Mouse (Mus musculus) heart, embryonic 16.5 days (tissue): ENCODE measurements around the gene Dpyd. TPM values are rescaled to one million over a fixed set of nuclear protein-coding genes. Genes with fewer than 3 reads are reported as not detected.

Experiments
- ATAC-seq: fragments of 200-750 bp; cut with Nextera tagmentation; replicated peaks from 2 replicates; pipeline ENCODE4 v1.8.0; 2017; ENCODE audit warnings: moderate number of reproducible peaks; ENCODE audit not compliant: insufficient read depth, low FRiP score; ENCODE audit errors: extremely low read depth
- H3K27ac ChIP-seq: fragments of 300-500 bp; sonication (generic); 2 replicates; pipeline ENCODE4 v1.5.1; 2014; ENCODE audit warnings: mild to moderate bottlenecking, low read length, control low read depth, moderate library complexity
- H3K27me3 ChIP-seq: fragments of 300-500 bp; sonication (generic); 2 replicates; pipeline ENCODE4 v1.6.1; 2014; ENCODE audit warnings: low read length, mixed read lengths; ENCODE audit not compliant: control insufficient read depth, insufficient read depth
- H3K36me3 ChIP-seq: fragments of 300-500 bp; sonication (generic); 2 replicates; pipeline ENCODE4 v1.6.1; 2014; ENCODE audit not compliant: control insufficient read depth, insufficient read depth
- H3K4me1 ChIP-seq: fragments of 300-500 bp; sonication (generic); 2 replicates; pipeline ENCODE4 v1.6.1; 2014; ENCODE audit warnings: low read length, mixed read lengths; ENCODE audit not compliant: control insufficient read depth, insufficient read depth
- H3K4me2 ChIP-seq: fragments of 300-500 bp; sonication (generic); 2 replicates; pipeline ENCODE4 v1.6.1; 2014; ENCODE audit warnings: low read depth, mild to moderate bottlenecking, control low read depth, low read length
- H3K4me3 ChIP-seq: fragments of 300-500 bp; sonication (generic); 2 replicates; pipeline ENCODE4 v1.5.1; 2014; ENCODE audit warnings: mild to moderate bottlenecking, control low read depth, low read length
- H3K9ac ChIP-seq: fragments of 300-500 bp; sonication (generic); 2 replicates; pipeline ENCODE4 v1.6.1; 2014; ENCODE audit warnings: low read length, control low read depth
- H3K9me3 ChIP-seq: fragments of 300-500 bp; sonication (generic); replicated peaks from 2 replicates; pipeline ENCODE4 v1.6.1; 2016; ENCODE audit warnings: low read length; ENCODE audit not compliant: control insufficient read depth
- WGBS: fragments of 180-500 bp; shearing (Covaris S2); extraction: QIAGEN DNeasy Blood & Tissue Kit; methylation state at CpG from one replicate; pipeline ENCODE4 v1.1.7; 2014; 5-methylcytosine and 5-hydroxymethylcytosine counted together
- polyA plus RNA-seq: library from polyadenylated mRNA; unstranded; fragments of >200 nt; fragmentation: Nextera tagmentation; extraction: Ambion mirVana; gene quantifications from 2 replicates; pipeline ENCODE4 v1.2.1, GENCODE M21; 2015

The Dpyd gene
- polyA plus RNA-seq, 1 experiment from 2014 or later: 3.7 TPM

DNA sequence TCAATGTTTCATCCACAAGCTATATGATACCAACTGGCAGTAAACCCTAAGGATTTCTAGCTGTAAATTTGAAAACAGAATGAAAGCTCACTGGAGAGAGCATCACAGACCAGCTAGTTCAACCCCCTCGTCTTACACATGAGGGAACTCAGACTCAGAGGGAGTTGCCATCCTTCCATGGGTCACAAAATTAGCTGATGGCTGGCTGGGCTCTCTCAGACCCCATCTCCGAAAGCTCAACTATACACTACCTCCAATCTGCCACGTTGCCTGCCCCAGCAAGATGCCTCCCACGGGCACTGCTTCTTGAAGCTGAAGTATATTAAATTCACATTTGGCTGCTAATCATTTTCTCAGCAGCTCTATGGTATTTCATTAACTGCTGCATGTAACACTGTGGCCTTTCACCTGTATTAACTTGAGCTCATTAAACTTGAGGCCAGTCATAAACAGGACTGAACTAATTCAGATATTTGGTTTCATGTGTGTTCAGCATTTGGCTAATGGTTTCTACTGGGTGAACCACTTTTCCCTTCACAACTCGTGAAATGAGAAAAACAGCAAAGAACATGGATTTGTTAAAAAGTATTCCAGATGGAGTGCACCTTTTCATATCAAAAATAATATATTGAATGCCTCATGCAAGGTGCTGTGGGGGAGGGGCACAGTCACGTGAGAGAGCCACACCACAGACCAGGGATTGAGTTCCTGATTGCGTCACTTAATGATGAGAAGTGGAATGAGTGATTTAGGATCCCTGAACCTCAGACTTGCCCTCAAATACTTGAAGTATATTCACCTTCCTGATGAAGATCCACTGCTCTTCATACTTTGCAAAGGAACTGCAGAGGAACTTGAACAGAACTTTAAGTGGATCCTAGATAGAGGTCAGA, 841.2 kb downstream of the Dpyd start:
- Histone ChIP-seq H3K4me3 (no peak overlapping the region), H3K9me3 (no peaks in the 10 kb centered on the region), H3K27me3 (no peaks in the 10 kb centered on the region), H3K27ac (no peak overlapping the region), H3K4me2 (no peak overlapping the region), H3K9ac (no peak overlapping the region), H3K4me1 (no peaks in the 10 kb centered on the region), H3K36me3 (no peaks in the 10 kb centered on the region)
- WGBS: 69% methylated on average over 7 of the region's 7 CpGs
- no peak for ATAC-seq

DNA sequence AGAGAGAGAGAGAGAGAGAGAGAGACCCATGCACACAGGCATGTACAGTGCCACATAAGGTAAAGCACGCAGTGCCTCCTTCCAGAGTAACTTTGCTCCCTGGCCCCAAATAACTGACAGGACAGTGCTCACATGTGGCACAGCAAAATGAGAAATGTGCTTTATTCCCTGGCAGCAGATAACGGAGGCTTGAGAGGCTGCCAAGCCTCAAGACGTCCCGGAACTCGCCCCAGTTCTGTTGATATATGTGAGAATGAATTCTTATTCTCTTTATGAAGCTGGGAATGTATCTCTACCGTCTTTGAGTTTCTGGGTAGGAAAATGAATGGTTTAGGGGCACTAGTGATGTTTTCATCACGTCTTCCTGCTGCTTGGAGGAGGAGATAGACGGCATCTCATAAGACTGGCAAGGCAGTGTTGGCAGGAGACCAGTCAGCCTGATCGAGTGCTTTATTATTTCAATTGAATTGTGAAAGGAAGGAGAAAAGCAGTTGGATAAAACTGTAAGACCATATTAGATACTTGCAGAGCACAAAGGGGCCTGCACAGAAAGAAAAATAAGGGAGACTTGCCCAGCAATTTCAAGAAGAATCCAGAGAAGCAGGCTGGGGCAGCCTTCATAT, 857.3 kb downstream of the Dpyd start:
- Histone ChIP-seq H3K27ac (no peak overlapping the region), H3K4me1 (no peaks in the 10 kb centered on the region), H3K4me3 (no peak overlapping the region), H3K4me2 (no peak overlapping the region), H3K9ac (no peak overlapping the region), H3K9me3 (0 out of 2 replicates have a peak, but pooled peaks cover 3% of the 10 kb centered on the region), H3K36me3 (no peaks in the 10 kb centered on the region), H3K27me3 (no peaks in the 10 kb centered on the region)
- 65% methylated on average over 9 of the region's 9 CpGs for WGBS
- no peak for ATAC-seq

DNA sequence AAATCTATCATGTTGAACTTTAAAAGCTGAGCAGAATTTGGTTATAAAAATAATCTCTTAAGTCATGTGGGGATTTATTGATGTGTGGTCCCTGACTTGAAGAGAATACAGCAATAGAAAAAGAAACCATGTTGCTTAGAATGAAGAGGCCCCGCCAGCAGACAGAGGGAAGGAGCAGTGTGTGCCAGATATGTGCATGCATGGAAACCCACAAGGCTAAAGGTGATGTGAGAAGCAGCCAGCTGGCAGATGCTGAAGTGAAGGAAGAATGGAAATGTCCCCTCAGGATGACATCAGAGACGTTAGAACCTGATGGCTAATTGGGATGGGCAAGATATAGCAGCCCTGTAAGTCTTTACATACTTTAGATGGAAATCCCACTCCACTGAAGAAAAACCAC, 857.8 kb downstream of the Dpyd start:
- Histone ChIP-seq H3K27ac (no peak overlapping the region), H3K9me3 (0 out of 2 replicates have a peak, but pooled peaks cover 3% of the 10 kb centered on the region), H3K4me3 (no peak overlapping the region), H3K4me2 (no peak overlapping the region), H3K27me3 (no peaks in the 10 kb centered on the region), H3K4me1 (no peaks in the 10 kb centered on the region), H3K9ac (no peak overlapping the region), H3K36me3 (no peaks in the 10 kb centered on the region)
- 69% methylated on average over 2 of the region's 2 CpGs for WGBS
- no peak for ATAC-seq

DNA sequence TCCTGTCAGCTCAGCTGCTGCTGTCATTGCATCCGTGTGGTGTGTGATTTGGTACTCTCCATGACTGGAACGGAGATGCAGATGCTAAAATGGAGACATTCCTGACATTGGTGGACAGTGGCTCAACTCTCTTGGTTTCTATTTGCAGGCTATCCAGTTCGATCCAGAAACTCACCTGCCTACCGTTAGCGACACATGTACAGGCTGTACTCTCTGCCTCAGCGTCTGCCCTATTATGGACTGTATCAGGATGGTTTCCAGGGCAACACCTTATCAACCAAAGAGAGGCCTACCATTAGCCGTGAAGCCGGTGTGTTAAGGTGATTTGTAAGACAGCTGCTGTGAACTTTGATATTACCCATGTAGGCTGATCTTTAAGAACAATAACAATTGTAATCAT, 869.4 kb downstream of the Dpyd start:
- H3K9me3 ChIP-seq: no peaks in the 10 kb centered on the region
- no peak overlapping the region for H3K4me2 ChIP-seq
- ATAC-seq: no peak
- H3K9ac ChIP-seq: no peak overlapping the region
- no peak overlapping the region for H3K4me3 ChIP-seq
- H3K4me1 ChIP-seq: no peaks in the 10 kb centered on the region
- H3K36me3 ChIP-seq: no peaks in the 10 kb centered on the region
- no peaks in the 10 kb centered on the region for H3K27me3 ChIP-seq
- WGBS: 55% methylated on average over 8 of the region's 8 CpGs
- H3K27ac ChIP-seq: no peak overlapping the region

DNA sequence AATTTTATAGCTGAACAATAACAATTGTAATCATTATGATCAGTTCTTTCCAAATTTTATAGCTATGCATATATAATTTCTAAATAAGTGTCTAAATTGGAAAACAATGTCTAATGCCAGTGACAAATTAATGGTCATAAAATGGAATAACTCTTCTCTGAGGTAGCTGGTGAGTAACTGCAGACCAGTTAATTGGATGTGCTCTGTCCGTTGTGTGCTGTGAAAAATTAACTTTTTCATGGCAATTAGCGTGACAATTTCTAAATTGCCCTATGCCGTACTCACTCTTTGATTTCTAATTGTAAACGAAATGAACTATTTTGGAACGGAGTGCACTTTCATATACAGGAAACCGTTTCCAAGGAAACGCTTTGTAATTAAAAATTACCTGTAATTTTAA, 869.8 kb downstream of the Dpyd start:
- H3K27ac ChIP-seq: no peak overlapping the region
- H3K9me3 ChIP-seq: no peaks in the 10 kb centered on the region
- no peak for ATAC-seq
- no peak overlapping the region for H3K9ac ChIP-seq
- WGBS: 87% methylated on average over 7 of the region's 7 CpGs
- no peak overlapping the region for H3K4me3 ChIP-seq
- no peaks in the 10 kb centered on the region for H3K4me1 ChIP-seq
- no peaks in the 10 kb centered on the region for H3K36me3 ChIP-seq
- H3K27me3 ChIP-seq: no peaks in the 10 kb centered on the region
- H3K4me2 ChIP-seq: no peak overlapping the region

DNA sequence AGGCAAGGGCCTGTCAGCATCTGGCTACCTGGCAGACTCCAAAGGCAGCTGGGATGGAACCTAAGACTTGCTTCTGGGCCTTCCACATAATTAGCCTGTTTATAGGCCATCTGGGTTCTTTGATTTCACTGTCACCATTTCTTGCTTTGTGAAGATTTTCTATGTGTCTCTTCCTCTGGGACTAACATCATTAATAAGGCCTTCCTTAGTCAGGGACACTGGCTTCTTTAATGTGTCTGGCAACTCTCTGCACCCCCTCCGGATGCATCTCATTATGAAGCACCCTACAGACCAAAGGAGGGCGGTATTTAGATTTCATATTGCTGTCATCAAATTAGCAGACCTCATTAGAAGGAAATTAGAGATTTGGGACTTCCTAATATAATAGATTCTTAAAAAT, 885.6 kb downstream of the Dpyd start:
- no peaks in the 10 kb centered on the region for H3K36me3 ChIP-seq
- no peaks in the 10 kb centered on the region for H3K9me3 ChIP-seq
- H3K27ac ChIP-seq: no peak overlapping the region
- H3K27me3 ChIP-seq: no peaks in the 10 kb centered on the region
- H3K4me1 ChIP-seq: peaks cover 3% of the 10 kb centered on the region
- 73% methylated on average over 2 of the region's 2 CpGs for WGBS
- no peak for ATAC-seq
- H3K4me3 ChIP-seq: no peak overlapping the region
- no peak overlapping the region for H3K9ac ChIP-seq
- H3K4me2 ChIP-seq: no peak overlapping the region

DNA sequence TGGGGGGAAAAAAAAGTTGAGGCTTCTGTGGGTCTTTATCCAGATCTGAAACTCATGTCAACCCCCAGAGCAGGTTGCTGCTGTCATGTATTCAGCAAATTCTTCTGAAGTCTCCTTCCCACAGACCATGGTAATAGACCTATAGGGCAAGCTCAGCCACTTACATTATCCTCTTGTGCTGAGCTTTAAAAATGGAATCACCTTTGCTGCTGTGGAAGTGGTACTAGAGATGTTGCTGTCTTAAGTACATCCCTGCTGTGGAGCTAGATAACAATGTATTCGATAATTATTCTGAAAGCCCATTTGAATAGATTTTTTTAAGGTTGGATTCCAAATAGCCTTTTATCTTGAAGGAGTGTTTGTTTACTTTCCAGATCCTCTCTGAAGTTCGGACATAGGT, 902.1 kb downstream of the Dpyd start:
- no peaks in the 10 kb centered on the region for H3K9me3 ChIP-seq
- no peak overlapping the region for H3K27ac ChIP-seq
- H3K4me1 ChIP-seq: no peaks in the 10 kb centered on the region
- H3K27me3 ChIP-seq: no peaks in the 10 kb centered on the region
- no peak for ATAC-seq
- WGBS: 60% methylated on average over 2 of the region's 2 CpGs
- H3K9ac ChIP-seq: no peak overlapping the region
- H3K4me2 ChIP-seq: no peak overlapping the region
- H3K36me3 ChIP-seq: no peaks in the 10 kb centered on the region
- no peak overlapping the region for H3K4me3 ChIP-seq

DNA sequence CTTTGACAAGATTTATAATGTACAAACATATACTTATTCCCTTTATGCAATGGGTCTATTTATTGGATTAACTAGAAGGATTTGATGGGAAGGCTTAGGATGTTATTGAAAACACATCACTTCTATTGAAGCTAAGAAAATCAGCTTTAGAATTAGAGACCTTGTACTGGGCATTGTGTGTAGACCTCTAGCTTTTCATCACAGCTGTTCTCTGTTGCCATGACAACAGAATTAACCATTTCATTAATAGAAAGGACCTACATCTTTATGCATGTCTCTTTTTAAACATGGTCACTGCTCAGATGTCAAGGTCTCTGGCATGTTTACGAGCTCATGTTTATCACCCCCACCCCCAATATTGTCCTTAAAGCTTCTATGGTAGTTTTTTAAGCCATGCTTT, 902.5 kb downstream of the Dpyd start:
- H3K27ac ChIP-seq: no peak overlapping the region
- ATAC-seq: no peak
- no peaks in the 10 kb centered on the region for H3K9me3 ChIP-seq
- WGBS: 59% methylated on average over 1 of the region's 1 CpGs
- no peak overlapping the region for H3K4me2 ChIP-seq
- no peaks in the 10 kb centered on the region for H3K36me3 ChIP-seq
- H3K4me3 ChIP-seq: no peak overlapping the region
- H3K4me1 ChIP-seq: no peaks in the 10 kb centered on the region
- H3K9ac ChIP-seq: no peak overlapping the region
- H3K27me3 ChIP-seq: no peaks in the 10 kb centered on the region

DNA sequence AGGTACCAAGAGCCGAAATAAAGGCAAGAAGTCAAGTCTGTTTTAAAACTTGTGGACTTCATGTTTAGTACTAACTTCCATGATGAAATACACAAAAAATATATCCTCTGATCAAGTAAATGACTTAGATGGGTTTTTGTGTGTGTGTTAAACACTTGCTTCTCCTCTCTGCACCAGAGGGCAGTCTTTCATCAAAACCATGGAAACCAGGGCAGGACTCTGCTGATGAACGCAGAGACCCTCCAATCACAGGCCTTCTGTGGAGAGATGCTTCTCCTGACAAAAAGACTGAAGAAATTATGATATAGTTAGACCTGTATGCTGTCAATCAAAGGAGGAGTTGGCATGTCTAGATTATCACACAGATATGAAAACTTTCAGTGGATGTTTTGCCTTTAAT, 905.8 kb downstream of the Dpyd start:
- ATAC-seq: no peak
- no peak overlapping the region for H3K4me2 ChIP-seq
- no peaks in the 10 kb centered on the region for H3K27me3 ChIP-seq
- WGBS: 58% methylated on average over 2 of the region's 2 CpGs
- no peak overlapping the region for H3K4me3 ChIP-seq
- no peaks in the 10 kb centered on the region for H3K4me1 ChIP-seq
- no peak overlapping the region for H3K27ac ChIP-seq
- no peak overlapping the region for H3K9ac ChIP-seq
- no peaks in the 10 kb centered on the region for H3K36me3 ChIP-seq
- no peaks in the 10 kb centered on the region for H3K9me3 ChIP-seq
